Mouse (Mus musculus) brain, embryonic 14.5 days (tissue): ENCODE results near the gene Ociad1.

Source experiments
- CTCF ChIP-seq: fragments of 200-500 bp; IDR thresholded peaks from 2 replicates; pipeline ENCODE4 v1.5.1; 2012; ENCODE audit warnings: inconsistent platforms, mild to moderate bottlenecking, moderate library complexity, borderline replicate concordance; ENCODE audit not compliant: insufficient read depth, insufficient read length; ENCODE audit errors: extremely low read depth
- POLR2A ChIP-seq: fragments of 200-500 bp; IDR thresholded peaks from 2 replicates; pipeline ENCODE4 v1.6.1; 2012; ENCODE audit warnings: mild to moderate bottlenecking, inconsistent platforms, borderline replicate concordance; ENCODE audit not compliant: poor library complexity, insufficient read depth, insufficient read length, severe bottlenecking; ENCODE audit errors: extremely low read depth

DNA sequence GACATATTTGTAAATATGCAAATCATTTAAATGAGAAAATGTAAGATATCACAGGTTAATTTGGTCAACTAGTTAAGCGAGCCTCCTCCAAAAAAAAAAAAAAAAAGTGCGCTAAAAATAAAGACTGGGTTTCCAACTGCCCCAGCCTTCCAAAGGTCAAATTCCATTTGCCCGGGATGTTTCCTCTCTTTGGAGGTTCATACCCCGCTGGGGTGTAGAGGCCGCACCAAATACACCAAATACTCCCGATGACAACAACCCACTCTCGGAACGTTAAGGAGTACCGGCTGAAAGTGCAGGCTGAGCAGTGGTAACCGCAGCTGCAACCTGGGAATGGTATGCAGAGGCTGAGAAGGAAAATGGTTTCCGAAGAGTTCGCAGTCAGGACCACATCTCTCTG, 67.7 kb downstream of the Ociad1 start:
- TF ChIP-seq CTCF (no peak), POLR2A (no peak)
